Mouse (Mus musculus) common myeloid progenitor, adult 5-6 weeks (primary cell): ENCODE measurements around the gene Ppp2r5e. TPM values are rescaled to one million over a fixed set of nuclear protein-coding genes. Genes with fewer than 3 reads are reported as not detected.
A peak's percentile ranks its signal among the peaks of the same experiment; 100 is the strongest.
"Not testable (repeated sequence)": the region's sequence is repeated elsewhere in the genome, so short reads cannot be mapped to it uniquely, and the experiment has no call there.

Source experiments
- ATAC-seq: replicated peaks from 2 replicates; pipeline ENCODE4 v1.8.0; 2016; ENCODE audit warnings: low read depth, mild to moderate bottlenecking, moderate TSS enrichment, inconsistent platforms; ENCODE audit not compliant: poor library complexity, severe bottlenecking
- total RNA-seq: library from RNA; stranded (forward); fragments of 200-1000, 187-1606 nt; gene quantifications from 2 replicates; pipeline ENCODE4 v1.2.3, GENCODE M21; 2017

The Ppp2r5e gene
- total RNA-seq, 1 experiment from 2014 or later, result 36.4 TPM

GRCm38 (mm10) chr12:75497698-75498097 lies 98.3 kb downstream of the Ppp2r5e start:
- ATAC-seq, result peak; percentile 50; the same call in 1 of the 2 replicates

- ATAC-seq, result no peak
Measured at GRCm38 (mm10) chr12:75495636-75496035, 100.4 kb downstream of the Ppp2r5e start.

- ATAC-seq, result no peak
Measured at GRCm38 (mm10) chr12:75494643-75495042, 101.4 kb downstream of the Ppp2r5e start.

- no peak for ATAC-seq
Measured at GRCm38 (mm10) chr12:75492549-75493327, 103.3 kb downstream of the Ppp2r5e start.

- not testable (repeated sequence) for ATAC-seq
Measured at GRCm38 (mm10) chr12:75492148-75492547, 103.9 kb downstream of the Ppp2r5e start.

- ATAC-seq, result no peak
Measured at GRCm38 (mm10) chr12:75487500-75487899, 108.5 kb downstream of the Ppp2r5e start.

- ATAC-seq, result no peak
Measured at GRCm38 (mm10) chr12:75486568-75487286, 109.3 kb downstream of the Ppp2r5e start.

- no peak for ATAC-seq
Measured at GRCm38 (mm10) chr12:75482781-75483180, 113.3 kb downstream of the Ppp2r5e start.

- no peak for ATAC-seq
Measured at GRCm38 (mm10) chr12:75482015-75482414, 114.0 kb downstream of the Ppp2r5e start.

GRCm38 (mm10) chr12:75480031-75480430 lies 116.0 kb downstream of the Ppp2r5e start:
- ATAC-seq, result no peak

- no peak for ATAC-seq
Measured at GRCm38 (mm10) chr12:75479375-75479898, 116.6 kb downstream of the Ppp2r5e start.

- no peak for ATAC-seq
Measured at GRCm38 (mm10) chr12:75478596-75478995, 117.4 kb downstream of the Ppp2r5e start.

GRCm38 (mm10) chr12:75478117-75478516 lies 117.9 kb downstream of the Ppp2r5e start:
- ATAC-seq, result no peak

GRCm38 (mm10) chr12:75473021-75473420 lies 123.0 kb downstream of the Ppp2r5e start:
- no peak for ATAC-seq

- ATAC-seq, result no peak
Measured at GRCm38 (mm10) chr12:75472107-75472506, 123.9 kb downstream of the Ppp2r5e start.

- no peak for ATAC-seq
Measured at GRCm38 (mm10) chr12:75467814-75468213, 128.2 kb downstream of the Ppp2r5e start.

GRCm38 (mm10) chr12:75467127-75467526 lies 128.9 kb downstream of the Ppp2r5e start:
- ATAC-seq, result no peak

GRCm38 (mm10) chr12:75466206-75466605 lies 129.8 kb downstream of the Ppp2r5e start:
- ATAC-seq, result no peak

GRCm38 (mm10) chr12:75464016-75464769 lies 131.9 kb downstream of the Ppp2r5e start:
- ATAC-seq, result peak; percentile 58; the same call in 1 of the 2 replicates

- no peak for ATAC-seq
Measured at GRCm38 (mm10) chr12:75460561-75460960, 135.5 kb downstream of the Ppp2r5e start.
